Mouse (Mus musculus): ENCODE measurements around the gene Zfp609.

- TF ChIP-seq POLR2A (IDR thresholded peaks at IDR 0.05; ENCODE audit: extremely low read depth, insufficient read depth, low read length) (no peak), CTCF (IDR thresholded peaks at IDR 0.05; ENCODE audit: low read depth, low read length) (no peak)
These were observed 3.8 kb upstream of the Zfp609 start for GRCm38 (mm10) chr9:65831164-65831563.
